Mouse (Mus musculus) CH12.LX (cell line): ENCODE measurements around the gene Hand2. TPM values are rescaled to one million over a fixed set of nuclear protein-coding genes. Genes with fewer than 3 reads are reported as not detected.

Source experiments
- DNase-seq: peaks from one replicate; pipeline ENCODE4 v3.0.0-alpha.2; 2013; ENCODE audit errors: extremely low read depth
- H3K27ac ChIP-seq: 2 replicates; pipeline ENCODE4 v1.5.1; 2012; ENCODE audit warnings: low read depth, mild to moderate bottlenecking, control low read depth, moderate library complexity; ENCODE audit not compliant: insufficient read depth
- H3K27me3 ChIP-seq: replicated peaks from 2 replicates; pipeline ENCODE3; 2012; ENCODE audit warnings: inconsistent platforms
- H3K36me3 ChIP-seq, 2 experiments: replicated peaks in 1 of 2; 2 replicates each; pipeline versions ENCODE3 to v1.6.1; 2012; ENCODE audit warnings: inconsistent platforms in 1 of 2, low read length in 1 of 2, mild to moderate bottlenecking in 1 of 2, mixed read lengths in 1 of 2, moderate library complexity in 1 of 2; ENCODE audit not compliant: control insufficient read depth in 1 of 2, insufficient read depth in 1 of 2
- H3K4me1 ChIP-seq, 2 experiments: 2 replicates each; pipeline ENCODE4 v1.6.1; 2012; ENCODE audit warnings: inconsistent platforms in 1 of 2, moderate library complexity in 1 of 2; ENCODE audit not compliant: insufficient read depth in 2 of 2, control insufficient read depth in 1 of 2
- H3K4me2 ChIP-seq: 2 replicates; pipeline ENCODE4 v1.6.1; 2012; ENCODE audit warnings: low read depth, mild to moderate bottlenecking, control low read depth; ENCODE audit not compliant: poor library complexity, insufficient read depth, severe bottlenecking
- H3K4me3 ChIP-seq, 3 experiments: fragments of 150-350 bp in 1 of 3; sonication (generic) in 1 of 3; replicated peaks in 1 of 3; 2 replicates each; pipeline versions ENCODE3 to v1.5.1; 2011 to 2012; ENCODE audit warnings: low read depth in 2 of 3, low read length in 2 of 3, mild to moderate bottlenecking in 2 of 3, moderate library complexity in 2 of 3, control low read depth in 1 of 3, improper control_type of control experiment in 1 of 3, inconsistent platforms in 1 of 3, mixed read lengths in 1 of 3; ENCODE audit not compliant: poor library complexity in 1 of 3
- H3K79me2 ChIP-seq: replicated peaks from 2 replicates; pipeline ENCODE4 v1.6.1; 2012; ENCODE audit warnings: mild to moderate bottlenecking, moderate library complexity; ENCODE audit not compliant: control insufficient read depth, poor library complexity, insufficient read depth, severe bottlenecking; ENCODE audit errors: extremely low read depth
- H3K9ac ChIP-seq: 2 replicates; pipeline ENCODE4 v1.6.1; 2012; ENCODE audit warnings: low read depth, mild to moderate bottlenecking, control low read depth, moderate library complexity; ENCODE audit not compliant: insufficient read depth
- H3K9me3 ChIP-seq: replicated peaks from 2 replicates; pipeline ENCODE3; 2012; ENCODE audit warnings: low read length, inconsistent platforms, mixed read lengths
- CHD1 ChIP-seq: IDR thresholded peaks from 2 replicates; pipeline ENCODE4 v1.6.1; 2012; ENCODE audit warnings: low read depth, low read length, improper control_type of control experiment, inconsistent platforms
- CHD2 ChIP-seq: IDR thresholded peaks from 2 replicates; pipeline ENCODE4 v1.6.1; 2011; ENCODE audit warnings: low read length, improper control_type of control experiment
- E2F4 ChIP-seq: IDR thresholded peaks from 2 replicates; pipeline ENCODE4 v1.6.1; 2011; ENCODE audit warnings: low read depth, low read length, improper control_type of control experiment; ENCODE audit not compliant: insufficient replicate concordance
- ETS1 ChIP-seq: conservative IDR thresholded peaks from 2 replicates; pipeline ENCODE4 v1.6.1; 2012; ENCODE audit warnings: low read depth, mild to moderate bottlenecking, inconsistent platforms, low read length, improper control_type of control experiment, moderate library complexity
- HCFC1 ChIP-seq: IDR thresholded peaks from 2 replicates; pipeline ENCODE4 v1.6.1; 2012; ENCODE audit warnings: low read depth, mild to moderate bottlenecking, inconsistent platforms, low read length, improper control_type of control experiment
- MAX ChIP-seq: IDR thresholded peaks from 2 replicates; pipeline ENCODE4 v1.6.1; 2011; ENCODE audit warnings: low read length, improper control_type of control experiment
- MEF2A ChIP-seq: IDR thresholded peaks from 2 replicates; pipeline ENCODE4 v1.6.1; 2014; ENCODE audit warnings: low read depth, mild to moderate bottlenecking, inconsistent platforms, low read length, improper control_type of control experiment, borderline replicate concordance
- MYC ChIP-seq: IDR thresholded peaks from 2 replicates; pipeline ENCODE4 v1.6.1; 2011; ENCODE audit warnings: low read depth, mild to moderate bottlenecking, improper control_type of control experiment, low read length
- NRF1 ChIP-seq: IDR thresholded peaks from 2 replicates; pipeline ENCODE4 v1.6.1; 2014; ENCODE audit warnings: low read depth, mild to moderate bottlenecking, inconsistent platforms, low read length, improper control_type of control experiment, moderate library complexity
- POLR2A ChIP-seq: IDR thresholded peaks from 2 replicates; pipeline ENCODE4 v1.6.1; 2011; ENCODE audit warnings: low read depth, mild to moderate bottlenecking, improper control_type of control experiment, low read length
- SMC3 ChIP-seq: IDR thresholded peaks from 2 replicates; pipeline ENCODE4 v1.6.1; 2011; ENCODE audit warnings: low read depth, low read length, improper control_type of control experiment
- UBTF ChIP-seq: IDR thresholded peaks from 2 replicates; pipeline ENCODE4 v1.6.1; 2012; ENCODE audit warnings: low read depth, mild to moderate bottlenecking, inconsistent platforms, low read length, improper control_type of control experiment, moderate library complexity
- USF1 ChIP-seq: IDR thresholded peaks from 2 replicates; pipeline ENCODE4 v1.6.1; 2014; ENCODE audit warnings: low read depth, mild to moderate bottlenecking, inconsistent platforms, low read length, improper control_type of control experiment
- USF2 ChIP-seq: conservative IDR thresholded peaks from 2 replicates; pipeline ENCODE4 v1.6.1; 2011; ENCODE audit warnings: low read depth, low read length, improper control_type of control experiment
- ZC3H11A ChIP-seq: IDR thresholded peaks from 2 replicates; pipeline ENCODE4 v1.6.1; 2012; ENCODE audit warnings: low read depth, mild to moderate bottlenecking, inconsistent platforms, low read length, improper control_type of control experiment
- ZKSCAN1 ChIP-seq: IDR thresholded peaks from 2 replicates; pipeline ENCODE4 v1.6.1; 2012; ENCODE audit warnings: low read depth, inconsistent platforms, low read length, improper control_type of control experiment, borderline replicate concordance
- ZNF384 ChIP-seq: IDR thresholded peaks from 2 replicates; pipeline ENCODE4 v1.6.1; 2012; ENCODE audit warnings: low read depth, low read length, improper control_type of control experiment, inconsistent platforms
- dilution Hi-C: fragments of 300-500 bp; cut with MboI; formaldehyde crosslinking; loops from 2 replicates; pipeline ENCODE4 v1.14.3; 2020; ENCODE audit warnings: low sequenced_read_pairs; ENCODE audit not compliant: extremely low pct_unique_long_range_greater_than_20kb, extremely low pct_ligation_motif_present
- in situ Hi-C: fragments of 300-500 bp; cut with MboI; formaldehyde crosslinking; loops from 3 replicates; pipeline ENCODE4 v1.14.3; 2019; ENCODE audit warnings: low sequenced_read_pairs, low pct_ligation_motif_present, low pct_unique_long_range_greater_than_20kb, mixed read lengths
- polyA plus RNA-seq: library from polyadenylated mRNA; unstranded; fragments of >175 nt; gene quantifications from 2 replicates; pipeline ENCODE4 v1.2.1, GENCODE M21; 2012; ENCODE audit warnings: low read depth; ENCODE audit not compliant: insufficient read length
- total RNA-seq, 2 experiments: library from RNA; depleted of rRNA; stranded (reverse); fragments of 300-350 nt in 1 of 2; fragments of >200 nt in 1 of 2; gene quantifications; 2 replicates each; pipeline ENCODE4 v1.2.3; 2012 to 2014

Gene Hand2
- total and polyA plus RNA-seq, 3 experiments: not detected

- no peak for DNase-seq
- H3K36me3 ChIP-seq: no peaks in the 10 kb centered on the region
- TF ChIP-seq MAX: no peak
- TF ChIP-seq MYC: no peak
- TF ChIP-seq ZKSCAN1: no peak
- TF ChIP-seq ZC3H11A: no peak
- no peak for TF ChIP-seq HCFC1
- in situ Hi-C loops: no loop called here
- no peaks in the 10 kb centered on the region for H3K79me2 ChIP-seq
- peaks cover 5% of the 10 kb centered on the region for H3K9me3 ChIP-seq
- no peak overlapping the region for H3K4me2 ChIP-seq
- dilution Hi-C loops: no loop called here
- no peaks in the 10 kb centered on the region for H3K27me3 ChIP-seq
- no peaks in the 10 kb centered on the region for H3K4me1 ChIP-seq
- no peak overlapping the region for H3K9ac ChIP-seq
- H3K4me3 ChIP-seq: no peak overlapping the region
- H3K27ac ChIP-seq: no peak overlapping the region
These were observed 27.3 kb upstream of the Hand2 start for GRCm38 (mm10) chr8:57293441-57293840.

- dilution Hi-C loops: no loop called here
- TF ChIP-seq ZNF384 (no peak), USF2 (no peak), CHD1 (no peak), MYC (no peak), E2F4 (no peak), POLR2A (no peak), ETS1 (no peak), MEF2A (no peak), SMC3 (no peak), CHD2 (no peak), UBTF (no peak)
- no peak overlapping the region for H3K27ac ChIP-seq
These were observed 17.3 kb upstream of the Hand2 start for GRCm38 (mm10) chr8:57303513-57303912.

GRCm38 (mm10) chr8:57304944-57305343 lies 15.8 kb upstream of the Hand2 start:
- peaks cover 0 to 11% of the 10 kb centered on the region in 2 experiments; a peak in 1 of 4 replicates for H3K4me1 ChIP-seq
- H3K9me3 ChIP-seq: no peaks in the 10 kb centered on the region
- no peak overlapping the region for H3K4me3 ChIP-seq
- dilution Hi-C loops (no loop called here), in situ Hi-C loops (no loop called here)
- H3K27ac ChIP-seq: no peak overlapping the region
- DNase-seq: peak; percentile 59
- H3K9ac ChIP-seq: no peak overlapping the region
- H3K27me3 ChIP-seq: no peaks in the 10 kb centered on the region
- H3K79me2 ChIP-seq: no peaks in the 10 kb centered on the region
- H3K4me2 ChIP-seq: no peak overlapping the region
- no peak for TF ChIP-seq ZNF384
- no peak for TF ChIP-seq NRF1
- no peak for TF ChIP-seq USF1
- H3K36me3 ChIP-seq: no peaks in the 10 kb centered on the region

More at GRCm38 (mm10) chr8:57303513-57303912, 17.3 kb upstream of the Hand2 start:
- no peaks in the 10 kb centered on the region for H3K36me3 ChIP-seq
- H3K79me2 ChIP-seq: no peaks in the 10 kb centered on the region
- in situ Hi-C loops: no loop called here
- H3K9me3 ChIP-seq: no peaks in the 10 kb centered on the region
- no peak overlapping the region for H3K9ac ChIP-seq
- no peak for DNase-seq
- H3K27me3 ChIP-seq: no peaks in the 10 kb centered on the region
- H3K4me2 ChIP-seq: no peak overlapping the region
- H3K4me1 ChIP-seq: peaks cover 0 to 5% of the 10 kb centered on the region in 2 experiments; a peak in 1 of 4 replicates
- no peak overlapping the region for H3K4me3 ChIP-seq
